Mouse (Mus musculus): ENCODE results near the gene Hoxd11.

- TF ChIP-seq CTCF (conservative IDR thresholded peaks at IDR 0.05; ENCODE audit: low read length) = no peak
- TF ChIP-seq NANOG (IDR thresholded peaks at IDR 0.05; ENCODE audit: borderline replicate concordance, low read length) = no peak
Observed at GRCm38 (mm10) chr2:74696442-74697335, 17.3 kb downstream of the Hoxd11 start.

Data from E14TG2a.4 (cell line).